25 mouse cellular contexts compared by ENCODE assay signal in the genomic region with DNA sequence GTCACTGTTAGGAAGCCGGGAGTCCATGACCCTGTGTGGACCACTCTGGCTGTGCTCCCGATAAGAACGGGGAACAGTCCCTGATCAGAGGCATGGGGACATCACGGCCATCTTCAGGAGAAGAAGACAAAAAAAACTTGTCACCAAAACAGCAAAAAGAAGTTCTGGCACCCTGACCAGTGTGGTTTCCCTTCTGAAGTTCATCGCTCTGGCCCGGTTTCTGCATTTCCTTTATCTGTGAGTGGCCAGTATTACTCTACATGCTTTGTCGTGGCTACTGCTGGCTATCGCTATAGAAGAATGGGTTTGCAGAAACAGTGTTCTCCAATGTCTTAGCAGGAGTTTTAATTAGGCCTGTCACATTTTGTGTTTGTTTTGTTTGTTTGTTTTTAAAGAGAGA. TPM values are rescaled to one million over a fixed set of nuclear protein-coding genes. Genes with fewer than 3 reads are reported as not detected.
DNase-seq lines count a peak whose midpoint lies in the region; ATAC-seq lines count a peak whose summit lies in the region.
"Had no signal": no experiment of that assay in that cellular context is flagged by ENCODE, and none has a peak within 500 bp of the region (broad histone marks: within the 10 kb centered on the region; RNA-seq: fewer than 3 reads in every experiment).

No protein-coding gene starts in this region.

- DNase-seq in heart, embryonic 10.5 days (ENCODE audit: low spot score), result no peak
- DNase-seq in liver, embryonic 11.5 days (ENCODE audit: low spot score), result no peak
- DNase-seq in liver (no peak), 416B (ENCODE audit: low read depth) (peak; percentile 67)
- no peak for DNase-seq in retina, embryonic 14.5 days (ENCODE audit: low spot score)
- DNase-seq: adrenal gland, adult 2 months; cerebellum, adult 11-12 months; cerebellum, postnatal 10 days; gastrocnemius, postnatal 25 days; kidney, postnatal 36 days; liver, embryonic 13.5 days; lung, postnatal 14 days; right cerebral cortex, postnatal 14 days; thymus, postnatal 25 days had no signal

- 27% methylated on average over 8 of the region's 8 CpGs for WGBS in heart, embryonic 12.5 days
- 31% methylated on average over 8 of the region's 8 CpGs for WGBS in heart, embryonic 10.5 days
- WGBS in liver, embryonic 11.5 days, result 33% methylated on average over 8 of the region's 8 CpGs
- whole genome bisulfite sequencing in midbrain, embryonic 13.5 days, result 86% methylated on average over 8 of the region's 8 CpGs

- H3K4me3 ChIP-seq in heart, embryonic 12.5 days, result no peak overlapping the region
- H3K4me3 ChIP-seq in heart, embryonic 10.5 days, result no peak overlapping the region; the same call in 1 of the 2 replicates
- no peak overlapping the region for H3K4me3 ChIP-seq in liver, embryonic 11.5 days (ENCODE audit: low read depth, low read length)
- H3K4me3 ChIP-seq in midbrain, embryonic 13.5 days (replicated peaks), result no peak overlapping the region
- H3K4me3 ChIP-seq: embryonic facial prominence, embryonic 12.5 days; hindbrain, embryonic 12.5 days; kidney, embryonic 15.5 days; limb, embryonic 12.5 days; liver, embryonic 13.5 days; midbrain, embryonic 10.5 days had no signal

- peak overlapping the region; percentile 37 for H3K4me2 ChIP-seq in heart, embryonic 12.5 days
- H3K4me2 ChIP-seq in liver, embryonic 11.5 days, result peak overlapping the region; percentile 17; the same call in 1 of the 2 replicates
- no peak overlapping the region for H3K4me2 ChIP-seq in midbrain, embryonic 13.5 days (replicated peaks)
- H3K4me2 ChIP-seq: embryonic facial prominence, embryonic 12.5 days; hindbrain, embryonic 12.5 days; kidney, embryonic 15.5 days; limb, embryonic 12.5 days; liver, embryonic 13.5 days had no signal

- H3K9ac ChIP-seq in heart, embryonic 12.5 days, result no peak overlapping the region
- H3K9ac ChIP-seq in liver, embryonic 11.5 days (ENCODE audit: low read depth, low read length), result no peak overlapping the region
- H3K9ac ChIP-seq in midbrain, embryonic 13.5 days (replicated peaks), result no peak overlapping the region
- H3K9ac ChIP-seq: embryonic facial prominence, embryonic 12.5 days; hindbrain, embryonic 12.5 days; kidney, embryonic 15.5 days; limb, embryonic 12.5 days; liver, embryonic 13.5 days had no signal

- H3K36me3 ChIP-seq in heart, embryonic 12.5 days, result no peaks in the 10 kb centered on the region
- H3K36me3 ChIP-seq in heart, embryonic 10.5 days, result no peaks in the 10 kb centered on the region
- no peaks in the 10 kb centered on the region for H3K36me3 ChIP-seq in liver, embryonic 11.5 days (ENCODE audit: control insufficient read depth, insufficient read depth, low read length)
- no peaks in the 10 kb centered on the region for H3K36me3 ChIP-seq in midbrain, embryonic 13.5 days
- H3K36me3 ChIP-seq: embryonic facial prominence, embryonic 12.5 days; hindbrain, embryonic 12.5 days; kidney, embryonic 15.5 days; limb, embryonic 12.5 days; liver, embryonic 13.5 days; midbrain, embryonic 10.5 days had no signal

- H3K9me3 ChIP-seq in heart, embryonic 12.5 days (replicated peaks), result no peaks in the 10 kb centered on the region
- no peaks in the 10 kb centered on the region for H3K9me3 ChIP-seq in heart, embryonic 10.5 days
- H3K9me3 ChIP-seq in liver, embryonic 11.5 days (ENCODE audit: control insufficient read depth, low read length), result no peaks in the 10 kb centered on the region
- no peaks in the 10 kb centered on the region for H3K9me3 ChIP-seq in midbrain, embryonic 13.5 days
- H3K9me3 ChIP-seq: embryonic facial prominence, embryonic 12.5 days; hindbrain, embryonic 12.5 days; kidney, embryonic 15.5 days; limb, embryonic 12.5 days; liver, embryonic 13.5 days; midbrain, embryonic 10.5 days had no signal

- peaks cover 16% of the 10 kb centered on the region for H3K4me1 ChIP-seq in heart, embryonic 12.5 days (replicated peaks)
- peaks cover 10% of the 10 kb centered on the region for H3K4me1 ChIP-seq in heart, embryonic 10.5 days
- H3K4me1 ChIP-seq in liver, embryonic 11.5 days (replicated peaks; ENCODE audit: control insufficient read depth, insufficient read depth, low read length), result peaks cover 4% of the 10 kb centered on the region; the same call in 1 of the 2 replicates
- H3K4me1 ChIP-seq in midbrain, embryonic 13.5 days (replicated peaks), result 0 out of 2 replicates have a peak, but pooled peaks cover 3% of the 10 kb centered on the region
- H3K4me1 ChIP-seq: hindbrain, embryonic 12.5 days; kidney, embryonic 15.5 days; limb, embryonic 12.5 days; midbrain, embryonic 10.5 days had no signal

- no peak overlapping the region for H3K27ac ChIP-seq in heart, embryonic 12.5 days (ENCODE audit: poor library complexity, severe bottlenecking)
- H3K27ac ChIP-seq in heart, embryonic 10.5 days, result no peak overlapping the region
- no peak overlapping the region for H3K27ac ChIP-seq in liver, embryonic 11.5 days (ENCODE audit: low read depth, low read length)
- no peak overlapping the region for H3K27ac ChIP-seq in midbrain, embryonic 13.5 days
- H3K27ac ChIP-seq: embryonic facial prominence, embryonic 12.5 days; hindbrain, embryonic 12.5 days; kidney, embryonic 15.5 days; limb, embryonic 12.5 days; liver, embryonic 13.5 days; midbrain, embryonic 10.5 days had no signal

- ATAC-seq in heart, embryonic 12.5 days (ENCODE audit: insufficient number of reproducible peaks, low FRiP score), result no peak
- ATAC-seq in liver, embryonic 11.5 days (replicated peaks; ENCODE audit: low FRiP score), result no peak
- ATAC-seq in megakaryocyte progenitor cell, adult 5-6 weeks (replicated peaks; ENCODE audit: poor library complexity), result peak; percentile 30
- no peak for ATAC-seq in midbrain, embryonic 13.5 days
- ATAC-seq: CD4-positive, CD25-positive, alpha-beta regulatory T cell, adult 4 months; intestine, postnatal 0 days had no signal

- H3K27me3 ChIP-seq in heart, embryonic 12.5 days (replicated peaks), result no peaks in the 10 kb centered on the region
- no peaks in the 10 kb centered on the region for H3K27me3 ChIP-seq in heart, embryonic 10.5 days (ENCODE audit: insufficient read depth, poor library complexity, severe bottlenecking)
- no peaks in the 10 kb centered on the region for H3K27me3 ChIP-seq in liver, embryonic 11.5 days (replicated peaks; ENCODE audit: control insufficient read depth, insufficient read depth, low read length)
- H3K27me3 ChIP-seq in midbrain, embryonic 13.5 days, result no peaks in the 10 kb centered on the region
- H3K27me3 ChIP-seq: embryonic facial prominence, embryonic 12.5 days; hindbrain, embryonic 12.5 days; kidney, embryonic 15.5 days; limb, embryonic 12.5 days; liver, embryonic 13.5 days had no signal

RNA-seq across cellular contexts. Expression of gene Txk, which starts 16.1 kb away (rescaled TPM):
- not detected in 2 replicates for polyA plus RNA-seq in heart, embryonic 12.5 days (2016; fragmentation: Nextera tagmentation; extraction: Ambion mirVana)
- not detected in 2 replicates for polyA plus RNA-seq in heart, embryonic 10.5 days (2016; fragmentation: Nextera tagmentation; extraction: Ambion mirVana)
- polyA plus RNA-seq in liver, embryonic 11.5 days (2014; fragmentation: Nextera tagmentation; extraction: Ambion mirVana), result not detected in 2 replicates
- total RNA-seq in megakaryocyte progenitor cell, adult 5-6 weeks (2015), result 0.57 and 1.2 TPM in 2 replicates
- 0.08 and 0.41 TPM in 2 replicates for total RNA-seq in megakaryocyte progenitor cell, adult 5-6 weeks (2017)
- polyA plus RNA-seq in midbrain, embryonic 13.5 days (2015; fragmentation: Nextera tagmentation; extraction: Ambion mirVana), result 0.07 TPM in 1 of 2 replicates, not detected in the other
- polyA plus RNA-seq: adrenal gland, adult 2 months; forebrain, embryonic 11.5 days; hindbrain, embryonic 12.5 days; limb, embryonic 12.5 days; liver, embryonic 13.5 days; midbrain, embryonic 10.5 days had no signal
